Mouse (Mus musculus) limb, embryonic 13.5 days (tissue): ENCODE measurements around the gene Gm30191. TPM values are rescaled to one million over a fixed set of nuclear protein-coding genes. Genes with fewer than 3 reads are reported as not detected.

Source experiments
- ATAC-seq: fragments of 200-750 bp; cut with Nextera tagmentation; 2 replicates; pipeline ENCODE4 v1.8.0; 2017; ENCODE audit warnings: low read depth, moderate number of reproducible peaks, moderate TSS enrichment; ENCODE audit not compliant: low FRiP score
- H3K27ac ChIP-seq: fragments of 300-500 bp; sonication (generic); 2 replicates; pipeline ENCODE4 v1.5.1; 2015; ENCODE audit warnings: inconsistent platforms, mild to moderate bottlenecking, moderate library complexity
- H3K27me3 ChIP-seq: fragments of 300-500 bp; sonication (generic); 2 replicates; pipeline ENCODE4 v1.6.1; 2015; ENCODE audit warnings: mild to moderate bottlenecking, inconsistent platforms
- H3K36me3 ChIP-seq: fragments of 300-500 bp; sonication (generic); 2 replicates; pipeline ENCODE4 v1.6.1; 2015; ENCODE audit warnings: inconsistent platforms, mild to moderate bottlenecking, moderate library complexity
- H3K4me1 ChIP-seq: fragments of 300-500 bp; sonication (generic); 2 replicates; pipeline ENCODE4 v1.6.1; 2015; ENCODE audit warnings: inconsistent platforms
- H3K4me2 ChIP-seq: fragments of 300-500 bp; sonication (generic); replicated peaks from 2 replicates; pipeline ENCODE4 v1.6.1; 2015; ENCODE audit warnings: inconsistent platforms, mild to moderate bottlenecking, moderate library complexity
- H3K4me3 ChIP-seq: fragments of 300-500 bp; sonication (generic); 2 replicates; pipeline ENCODE4 v1.5.1; 2015; ENCODE audit warnings: moderate library complexity, mild to moderate bottlenecking, inconsistent platforms
- H3K9ac ChIP-seq: fragments of 300-500 bp; sonication (generic); 2 replicates; pipeline ENCODE4 v1.6.1; 2015; ENCODE audit warnings: mild to moderate bottlenecking, inconsistent platforms
- H3K9me3 ChIP-seq: fragments of 300-500 bp; sonication (generic); 2 replicates; pipeline ENCODE4 v1.6.1; 2016; ENCODE audit warnings: inconsistent platforms
- WGBS: fragments of 180-500 bp; shearing (Covaris S2); methylation state at CpG from one replicate; pipeline ENCODE4 v1.1.7; 2015; 5-methylcytosine and 5-hydroxymethylcytosine counted together
- polyA plus RNA-seq: library from polyadenylated mRNA; unstranded; fragments of >200 nt; fragmentation: Nextera tagmentation; extraction: Ambion mirVana; gene quantifications from 2 replicates; pipeline ENCODE4 v1.2.1, GENCODE M21; 2015

The Gm30191 gene
- polyA plus RNA-seq, 1 experiment from 2014 or later, result not detected

DNA sequence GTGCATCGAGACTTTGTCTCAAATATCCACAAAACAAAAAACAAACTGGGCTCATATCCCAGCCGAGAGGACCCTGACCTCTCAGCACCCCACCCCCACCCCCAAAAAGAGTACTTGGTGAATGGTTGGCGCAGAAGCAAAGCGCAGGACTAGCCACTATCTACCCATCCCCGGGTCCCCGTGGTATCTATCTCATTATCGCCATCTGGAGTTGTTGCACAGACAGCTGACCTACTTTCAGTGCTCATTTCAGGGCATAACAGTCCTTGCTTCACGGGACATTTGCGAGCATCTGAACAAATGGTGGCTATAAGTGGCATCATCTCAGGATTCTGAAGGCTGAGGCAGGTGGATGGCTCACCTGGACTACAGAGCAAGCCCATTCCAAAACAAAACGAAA, 8.0 kb upstream of the Gm30191 start:
- 10% methylated on average over 10 of the region's 10 CpGs for WGBS
- ATAC-seq, result no peak
- Histone ChIP-seq H3K27ac (no peak overlapping the region), H3K27me3 (peaks cover 45% of the 10 kb centered on the region), H3K36me3 (0 out of 2 replicates have a peak, but pooled peaks cover 3% of the 10 kb centered on the region), H3K4me2 (peak overlapping the region; percentile 56), H3K4me3 (peak overlapping the region; percentile 34; the same call in 1 of the 2 replicates), H3K4me1 (peaks cover 10% of the 10 kb centered on the region), H3K9me3 (no peaks in the 10 kb centered on the region), H3K9ac (peak overlapping the region; percentile 45; the same call in 1 of the 2 replicates)

DNA sequence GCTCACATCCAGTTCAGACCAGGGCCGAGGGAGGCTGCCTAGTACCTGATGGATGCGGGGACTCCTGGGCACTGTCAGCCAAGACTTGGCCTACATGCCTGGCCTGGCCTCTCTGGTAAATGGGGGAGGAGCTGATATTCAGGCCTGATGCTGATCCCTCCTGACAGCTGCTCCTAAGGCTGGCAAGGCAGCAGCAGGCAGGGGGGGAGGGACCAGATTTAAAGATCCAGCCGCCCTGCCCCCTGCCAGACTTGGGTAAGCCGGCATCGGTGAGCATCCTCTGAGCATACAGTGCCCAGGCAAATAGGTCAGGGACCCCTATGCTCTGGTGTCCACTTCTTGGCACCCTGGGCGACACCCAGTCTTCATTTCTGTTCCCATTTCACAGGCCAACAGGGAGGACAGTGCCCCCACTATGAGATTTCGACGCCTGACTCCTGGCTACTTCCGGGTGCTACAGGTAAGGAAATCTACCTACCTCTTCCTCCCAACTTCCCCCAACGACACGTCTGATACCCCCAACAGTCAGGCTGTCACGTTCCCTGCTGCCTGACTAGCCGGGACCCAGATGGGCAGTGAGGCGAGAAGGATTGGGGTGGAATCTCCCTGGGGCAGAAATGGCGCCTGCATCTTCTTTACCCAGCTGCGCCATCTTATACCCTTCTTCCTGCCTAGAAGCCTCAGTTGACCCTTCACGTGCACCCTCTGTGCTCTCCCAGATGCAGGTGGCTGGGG, 3.1 kb upstream of the Gm30191 start, which contains the start of gene E130218I03Rik:
TSS of gene E130218I03Rik (plus strand) at position 147 of the 735 bp plus-strand sequence.
- Histone ChIP-seq H3K4me1 (peaks cover 23% of the 10 kb centered on the region), H3K36me3 (0 out of 2 replicates have a peak, but pooled peaks cover 4% of the 10 kb centered on the region), H3K4me3 (peak within 1 kb of the TSS; percentile 86), H3K4me2 (peak within 1 kb of the TSS; percentile 90), H3K27ac (no peak within 1 kb of the TSS), H3K9ac (peak within 1 kb of the TSS; percentile 87), H3K9me3 (no peaks in the 10 kb centered on the region), H3K27me3 (peaks cover 36% of the 10 kb centered on the region)
- ATAC-seq, result no peak
- WGBS, result 90% methylated on average over 17 of the region's 17 CpGs

DNA sequence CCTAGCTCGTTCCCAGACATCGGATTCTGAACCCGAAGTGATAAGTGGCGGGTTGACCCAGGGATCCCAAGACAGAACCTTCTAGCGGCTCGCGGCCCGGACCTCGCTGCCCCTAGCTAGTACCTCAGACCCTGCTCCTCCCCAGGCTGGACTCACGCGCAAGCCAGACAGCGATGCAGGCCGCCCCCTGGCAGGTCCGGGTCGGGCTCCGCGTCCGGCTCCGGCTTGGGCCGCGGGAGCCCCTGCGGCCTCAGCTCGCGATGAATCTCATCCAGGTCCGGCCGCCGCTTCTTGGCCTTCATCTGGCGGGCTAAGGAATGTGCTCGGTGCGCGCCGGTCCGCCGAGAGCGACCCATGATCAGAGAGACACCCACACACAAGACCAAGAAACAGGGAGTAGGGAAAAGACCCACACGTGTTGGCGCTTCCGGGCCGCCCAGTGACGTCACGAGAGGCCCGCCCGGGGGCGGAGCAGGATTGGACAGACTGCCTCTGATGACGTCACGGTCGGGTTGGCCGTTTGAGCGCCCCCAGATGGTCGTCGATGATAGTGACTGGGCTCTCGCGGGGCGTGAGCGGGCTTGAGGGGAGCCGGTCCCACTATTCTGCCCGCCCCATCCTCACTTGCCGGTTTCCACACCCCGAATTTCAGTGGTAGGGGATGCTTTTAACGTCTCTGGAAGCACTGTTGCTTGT, 1.4 kb upstream of the Gm30191 start, which contains the start of gene Zfp593:
TSS of gene Zfp593 (minus strand) at position 445 of the 696 bp plus-strand sequence.
- H3K9ac ChIP-seq, result peak within 1 kb of the TSS; percentile 87

DNA sequence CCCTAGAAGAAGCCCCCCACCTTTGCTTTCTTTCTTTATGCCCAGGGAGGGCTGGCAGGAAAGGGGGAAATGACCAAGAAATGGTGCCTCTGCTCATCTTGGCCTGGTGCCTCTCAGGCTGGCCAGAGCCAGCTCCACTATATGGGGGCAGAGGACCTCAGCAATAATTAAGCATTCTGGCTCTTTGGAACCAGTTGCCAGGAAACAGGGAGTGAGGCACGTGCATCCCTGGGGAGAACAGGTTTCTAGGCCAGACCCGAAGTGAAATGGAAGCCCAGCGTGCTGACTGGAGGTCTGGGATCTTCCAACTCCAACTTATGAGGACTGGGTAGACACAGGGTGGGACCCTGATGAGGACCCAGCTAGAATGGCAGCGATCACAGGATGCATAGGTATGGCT, 479 bp upstream of the Gm30191 start:
- Histone ChIP-seq H3K4me2 (peak overlapping the region; percentile 90; the same call in 1 of the 2 replicates), H3K27me3 (peaks cover 52% of the 10 kb centered on the region)
- ATAC-seq, result no peak

More for the DNA sequence above, 1.4 kb upstream of the Gm30191 start, which contains the start of gene Zfp593:
- ATAC-seq, result peak; percentile 78
- H3K27me3 ChIP-seq, result peaks cover 42% of the 10 kb centered on the region
- peaks cover 32% of the 10 kb centered on the region for H3K4me1 ChIP-seq
- peak within 1 kb of the TSS; percentile 90 for H3K4me2 ChIP-seq
- no peak within 1 kb of the TSS for H3K27ac ChIP-seq
- H3K9me3 ChIP-seq, result no peaks in the 10 kb centered on the region
- peak within 1 kb of the TSS; percentile 86 for H3K4me3 ChIP-seq
- WGBS, result under 1% methylated on average over 60 of the region's 60 CpGs
- 0 out of 2 replicates have a peak, but pooled peaks cover 4% of the 10 kb centered on the region for H3K36me3 ChIP-seq

DNA sequence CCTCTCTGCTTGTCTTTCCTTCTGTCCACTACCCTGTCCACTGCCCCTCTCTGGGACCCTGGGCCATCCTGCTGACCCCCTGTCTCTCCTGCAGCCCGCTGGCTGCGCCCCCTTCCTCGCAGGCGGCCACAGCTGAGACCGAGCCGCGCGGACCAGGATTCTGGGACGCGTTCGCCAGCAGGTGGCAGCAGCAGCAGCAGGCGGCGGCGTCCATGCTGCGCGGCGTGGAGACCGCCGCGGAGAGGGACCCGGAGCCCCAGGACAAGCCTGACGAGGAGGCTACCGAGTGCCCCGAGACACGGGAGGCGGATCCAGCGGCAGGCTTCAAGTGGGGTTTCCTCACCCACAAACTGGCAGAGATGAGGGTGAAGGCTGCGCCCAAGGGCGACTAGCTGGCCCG, 2.9 kb downstream of the Gm30191 start:
- peaks cover 64% of the 10 kb centered on the region for H3K4me1 ChIP-seq
- H3K4me2 ChIP-seq, result peak overlapping the region; percentile 93
- H3K4me3 ChIP-seq, result peak overlapping the region; percentile 56
- ATAC-seq, result peak; percentile 63
- under 1% methylated on average over 30 of the region's 30 CpGs for WGBS
- no peak overlapping the region for H3K27ac ChIP-seq
- peaks cover 86% of the 10 kb centered on the region for H3K27me3 ChIP-seq
- H3K9me3 ChIP-seq, result no peaks in the 10 kb centered on the region
- H3K9ac ChIP-seq, result peak overlapping the region; percentile 48; the same call in 1 of the 2 replicates
- H3K36me3 ChIP-seq, result no peaks in the 10 kb centered on the region

More for the DNA sequence above, 479 bp upstream of the Gm30191 start:
- Histone ChIP-seq H3K9ac (no peak overlapping the region), H3K4me1 (peaks cover 41% of the 10 kb centered on the region), H3K27ac (no peak overlapping the region), H3K4me3 (no peak overlapping the region), H3K9me3 (no peaks in the 10 kb centered on the region), H3K36me3 (0 out of 2 replicates have a peak, but pooled peaks cover 4% of the 10 kb centered on the region)
- 55% methylated on average over 4 of the region's 4 CpGs for WGBS

DNA sequence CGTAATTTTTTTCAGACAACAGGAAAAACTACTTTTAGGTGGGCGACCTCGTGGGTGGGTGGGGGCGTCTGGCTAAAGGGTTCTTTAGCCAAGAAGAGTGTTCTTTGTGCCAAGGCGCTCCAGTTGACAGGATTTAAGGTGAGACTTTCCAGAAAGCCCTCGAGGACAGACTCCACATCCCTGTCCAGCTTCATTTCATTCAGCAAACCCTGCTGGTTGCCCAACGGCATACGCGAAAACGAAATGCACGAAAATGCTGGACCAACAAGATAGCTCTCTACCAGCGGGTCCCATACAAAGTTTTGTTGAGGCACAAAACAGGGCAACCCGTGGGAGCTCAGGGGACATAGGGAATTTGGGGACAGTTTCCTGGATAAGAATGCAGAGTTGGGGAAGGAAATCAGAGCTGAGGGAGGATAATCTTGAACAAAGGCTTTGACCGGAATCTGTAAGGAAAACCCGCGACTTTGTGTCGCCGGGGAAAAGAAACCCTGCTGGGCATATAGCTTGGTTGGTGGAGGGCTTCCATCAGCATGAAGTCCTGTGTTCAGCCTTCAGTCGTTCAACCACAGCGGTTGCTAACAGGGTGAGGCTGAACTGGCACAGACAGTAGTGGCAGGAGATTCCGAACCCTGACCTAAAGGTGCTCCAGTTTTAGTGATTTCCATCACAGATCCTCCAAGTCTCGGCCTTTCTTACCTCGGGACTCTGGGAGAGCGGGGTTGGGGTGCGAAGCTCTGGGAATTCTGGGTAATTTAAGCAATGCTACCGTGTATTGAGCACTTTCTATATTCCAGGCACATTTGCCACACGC, 3.6 kb downstream of the Gm30191 start:
- ATAC-seq, result no peak
- 7% methylated on average over 27 of the region's 27 CpGs for WGBS
- Histone ChIP-seq H3K27ac (no peak overlapping the region), H3K27me3 (peaks cover 93% of the 10 kb centered on the region), H3K4me2 (peak overlapping the region; percentile 93), H3K4me1 (peaks cover 64% of the 10 kb centered on the region), H3K36me3 (no peaks in the 10 kb centered on the region), H3K4me3 (peak overlapping the region; percentile 56), H3K9ac (peak overlapping the region; percentile 48; the same call in 1 of the 2 replicates), H3K9me3 (no peaks in the 10 kb centered on the region)

DNA sequence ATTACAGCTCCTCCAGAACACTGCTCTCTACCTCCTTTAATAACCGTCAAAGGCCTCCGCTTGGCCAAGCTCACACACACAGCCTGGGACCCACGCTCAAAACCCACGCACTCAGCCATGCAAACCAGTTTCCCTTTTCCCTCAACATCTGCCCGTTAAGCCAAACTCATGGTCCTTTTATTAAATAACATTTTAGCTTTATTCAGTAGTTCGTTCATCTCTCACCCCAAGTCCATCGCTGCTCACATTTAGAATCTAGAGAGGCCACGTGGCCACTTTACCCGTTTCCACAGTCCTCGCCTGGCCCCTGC, 4.2 kb downstream of the Gm30191 start:
- Histone ChIP-seq H3K4me2 (peak overlapping the region; percentile 93), H3K36me3 (no peaks in the 10 kb centered on the region), H3K9me3 (no peaks in the 10 kb centered on the region), H3K9ac (0 out of 2 replicates have a peak overlapping the region, but pooled peaks have one; percentile 20), H3K4me3 (peak overlapping the region; percentile 56), H3K27ac (no peak overlapping the region), H3K4me1 (peaks cover 62% of the 10 kb centered on the region), H3K27me3 (peaks cover 98% of the 10 kb centered on the region)
- WGBS, result 11% methylated on average over 10 of the region's 10 CpGs
- ATAC-seq, result no peak

DNA sequence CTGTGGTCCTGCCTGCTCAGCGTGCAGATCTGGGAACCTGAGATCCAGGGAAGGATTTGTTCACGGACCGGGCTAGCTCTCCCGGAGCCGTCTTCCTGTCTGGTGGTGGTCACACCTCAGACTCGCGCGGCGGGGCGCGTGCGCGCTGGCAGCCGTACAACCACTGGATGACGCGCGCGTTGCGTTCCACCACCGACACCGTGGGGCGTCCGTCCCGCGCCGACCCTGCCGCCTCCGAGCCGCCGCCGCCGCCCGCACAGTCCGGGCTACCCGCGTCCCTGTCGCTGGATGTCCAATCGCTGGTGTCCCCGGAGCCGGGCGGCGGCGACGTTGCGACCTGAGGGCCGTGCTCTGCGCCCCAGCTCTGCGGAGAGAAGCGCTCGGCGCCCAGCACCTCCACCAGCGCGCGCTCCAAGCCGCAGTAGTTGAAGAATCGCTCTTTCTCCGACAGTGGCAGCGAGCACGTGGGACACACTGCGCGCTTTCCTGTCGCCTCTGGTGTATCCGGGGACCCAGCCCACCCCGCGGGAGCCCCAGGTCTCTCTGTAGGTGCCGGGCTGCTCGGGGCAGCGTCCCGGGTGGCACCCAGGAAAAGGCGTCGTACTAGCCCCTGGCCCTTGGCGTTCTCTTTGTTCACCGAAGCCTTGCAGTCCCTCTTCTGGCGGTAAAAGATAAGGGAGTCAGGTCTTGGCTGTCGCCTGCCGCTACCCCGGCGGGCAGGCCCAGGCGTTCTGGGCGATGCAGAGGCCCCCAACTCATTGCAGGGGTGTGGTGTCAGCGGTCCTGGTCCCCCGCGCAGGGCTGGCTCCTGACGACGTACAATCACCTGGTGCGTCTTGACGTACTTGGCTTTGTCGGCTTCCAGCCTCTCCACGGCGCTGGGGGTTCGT, 4.8 kb downstream of the Gm30191 start:
- under 1% methylated on average over 91 of the region's 91 CpGs for WGBS
- peak overlapping the region; percentile 93 for H3K4me2 ChIP-seq
- peaks cover 99% of the 10 kb centered on the region for H3K27me3 ChIP-seq
- H3K9me3 ChIP-seq, result no peaks in the 10 kb centered on the region
- peak overlapping the region; percentile 69 for H3K9ac ChIP-seq
- peak overlapping the region; percentile 56 for H3K4me3 ChIP-seq
- no peaks in the 10 kb centered on the region for H3K36me3 ChIP-seq
- no peak overlapping the region for H3K27ac ChIP-seq
- peaks cover 63% of the 10 kb centered on the region for H3K4me1 ChIP-seq
- ATAC-seq, result no peak

DNA sequence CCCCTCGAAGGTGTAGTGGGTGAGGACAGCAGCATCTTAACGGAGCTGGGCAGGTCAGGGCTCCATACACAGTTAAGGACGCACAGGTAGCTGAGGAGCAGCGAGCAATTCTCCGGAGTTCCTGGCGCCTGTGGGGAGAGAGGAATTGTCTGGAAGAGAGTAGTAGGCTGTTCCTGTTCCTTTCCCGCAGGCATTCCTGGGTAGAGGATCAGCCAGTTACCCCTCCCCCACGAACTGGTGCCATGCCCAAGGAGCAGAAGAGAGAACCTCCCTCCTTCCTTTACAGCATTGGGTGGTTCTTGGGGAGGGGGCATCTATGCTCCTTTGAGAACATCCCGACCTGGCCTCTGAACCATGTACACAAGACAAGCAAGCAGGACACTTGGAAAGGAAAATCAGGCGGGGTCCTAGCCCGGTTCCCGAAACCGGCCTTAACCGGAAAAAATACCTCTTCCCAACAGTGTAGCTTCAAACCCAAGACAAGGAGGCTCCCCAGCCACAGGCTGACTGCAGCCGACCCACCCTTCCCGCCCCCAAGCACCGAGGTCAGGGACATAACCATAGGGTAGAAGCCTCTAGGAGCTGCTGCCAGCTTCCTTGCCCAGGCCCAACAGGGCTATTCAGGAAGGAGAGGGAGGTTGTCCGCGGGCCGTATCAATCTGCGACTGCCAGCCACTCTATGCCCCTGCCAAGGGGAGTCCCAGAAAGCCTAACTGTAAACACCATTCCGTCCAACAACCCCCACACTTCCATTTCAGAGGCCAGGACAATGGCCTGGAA, 5.6 kb downstream of the Gm30191 start:
- ATAC-seq, result no peak
- no peaks in the 10 kb centered on the region for H3K9me3 ChIP-seq
- H3K27ac ChIP-seq, result peak overlapping the region; percentile 10; the same call in 1 of the 2 replicates
- peaks cover 71% of the 10 kb centered on the region for H3K4me1 ChIP-seq
- 9% methylated on average over 22 of the region's 22 CpGs for whole genome bisulfite sequencing
- H3K27me3 ChIP-seq, result peaks cover 90% of the 10 kb centered on the region
- peak overlapping the region; percentile 56 for H3K4me3 ChIP-seq
- H3K9ac ChIP-seq, result peak overlapping the region; percentile 69
- H3K4me2 ChIP-seq, result peak overlapping the region; percentile 93
- H3K36me3 ChIP-seq, result no peaks in the 10 kb centered on the region

DNA sequence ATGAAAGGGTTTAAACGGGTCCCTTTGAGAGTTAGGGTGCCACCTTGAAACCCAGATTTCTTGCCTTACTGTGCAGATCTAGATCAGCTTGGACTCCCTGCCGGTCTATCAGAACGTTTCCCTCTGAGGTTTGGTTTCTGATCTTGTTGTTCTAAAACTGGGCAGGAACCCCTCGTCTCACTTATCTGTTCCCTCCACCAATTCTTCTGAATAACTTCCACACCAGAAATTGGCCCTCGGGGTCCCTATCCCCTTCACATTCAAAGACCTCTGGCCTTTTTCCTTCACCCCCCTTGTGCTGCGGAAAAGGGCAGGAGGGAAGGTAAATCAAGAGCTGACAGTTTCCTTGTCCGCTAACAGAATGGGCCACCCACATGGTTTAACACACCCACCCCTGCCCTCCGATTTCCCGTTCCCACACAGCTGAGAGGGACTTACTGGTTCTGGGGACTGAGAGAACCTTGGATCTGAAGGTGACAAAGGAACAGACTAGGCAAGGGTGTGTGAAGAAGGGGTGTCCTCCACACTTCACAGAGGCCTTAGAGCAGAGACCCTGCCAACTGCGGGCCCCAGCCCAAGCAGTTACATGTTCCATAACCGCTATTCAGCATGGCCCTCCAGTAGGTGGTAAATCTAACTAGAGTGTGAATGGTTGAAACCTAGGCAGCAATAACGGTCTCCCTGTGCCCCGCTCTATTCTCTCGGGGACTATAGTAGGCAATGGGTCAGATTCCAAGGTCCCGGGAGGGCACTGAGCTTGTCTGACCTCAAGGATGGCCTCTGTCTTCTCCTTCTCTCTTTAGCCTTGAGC, 6.4 kb downstream of the Gm30191 start:
- H3K9ac ChIP-seq, result peak overlapping the region; percentile 56
- H3K36me3 ChIP-seq, result no peaks in the 10 kb centered on the region
- peak overlapping the region; percentile 10; the same call in 1 of the 2 replicates for H3K27ac ChIP-seq
- peak overlapping the region; percentile 56 for H3K4me3 ChIP-seq
- peak overlapping the region; percentile 93 for H3K4me2 ChIP-seq
- 11% methylated on average over 15 of the region's 15 CpGs for WGBS
- no peak for ATAC-seq
- peaks cover 82% of the 10 kb centered on the region for H3K27me3 ChIP-seq
- H3K9me3 ChIP-seq, result no peaks in the 10 kb centered on the region
- peaks cover 71% of the 10 kb centered on the region for H3K4me1 ChIP-seq
